Mouse (Mus musculus) urinary bladder, postnatal 10 days (tissue): ENCODE measurements around the gene Dennd4a.

Experiments used
- DNase-seq: peaks from one replicate; pipeline ENCODE4 v3.0.0; 2022; ENCODE audit warnings: low spot score

Dennd4a gene

GRCm38 (mm10) chr9:64810822-64811537 is at the start of gene Dennd4a:
Gene Dennd4a (plus strand): TSS chr9:64811340.
- peak; percentile 87 for DNase-seq

DNA sequence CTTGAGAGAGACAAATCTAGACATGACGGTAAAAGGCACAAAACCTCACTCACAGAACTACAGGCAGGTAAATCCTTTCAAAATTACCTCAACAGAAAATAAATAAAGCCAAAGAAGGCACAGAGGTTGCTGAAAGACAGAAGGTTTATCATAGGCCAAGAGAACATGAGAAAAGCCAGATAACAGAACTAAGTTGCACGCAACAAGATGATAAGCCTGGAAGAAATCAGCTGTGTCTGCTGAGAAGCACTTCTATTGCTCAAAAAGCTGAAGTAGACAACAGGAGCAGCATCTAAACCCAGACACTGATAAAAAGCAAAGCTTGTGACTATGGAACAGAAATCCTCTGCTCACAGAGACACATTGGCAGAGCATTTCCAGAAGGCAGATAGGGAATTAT is 46.3 kb upstream of the Dennd4a start:
- DNase-seq = no peak

DNA sequence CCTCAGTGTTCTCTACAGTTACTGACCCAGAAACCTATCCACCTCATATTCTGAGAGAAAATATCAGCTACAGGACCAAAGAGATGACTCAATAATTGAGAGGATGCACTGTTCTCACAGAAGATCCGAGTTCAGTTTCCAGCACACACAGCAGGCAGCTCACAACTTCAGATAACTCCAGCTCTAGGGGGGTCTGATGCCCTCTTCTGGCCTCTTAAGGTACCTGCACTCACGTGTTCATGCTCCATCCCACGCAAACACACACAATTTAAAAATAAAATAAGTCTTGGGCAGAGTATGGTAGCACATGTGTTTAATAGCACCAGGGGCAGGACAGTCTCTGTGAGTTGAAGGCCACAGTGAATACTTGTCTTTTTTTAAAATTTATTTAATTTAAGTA is 45.0 kb upstream of the Dennd4a start:
- DNase-seq = no peak

DNA sequence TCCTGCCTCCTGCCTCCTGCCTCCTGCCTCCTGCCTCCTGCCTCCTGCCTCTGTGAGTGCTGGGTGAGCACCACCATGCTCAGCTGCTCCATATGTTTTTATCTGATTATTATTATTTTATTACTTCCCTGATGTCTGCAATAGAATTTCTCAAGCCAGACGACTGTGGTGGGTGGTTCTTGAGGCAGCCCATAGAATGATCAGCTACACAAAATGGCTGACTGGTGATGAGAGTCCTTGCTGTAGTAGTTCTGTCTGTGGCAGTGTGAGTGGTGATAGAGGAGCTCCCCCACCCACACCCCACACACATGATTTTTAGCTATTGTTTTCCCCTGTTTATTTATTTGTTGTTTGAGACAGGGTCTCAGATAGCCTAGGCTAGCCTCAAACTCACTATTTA is 43.3 kb upstream of the Dennd4a start:
- DNase-seq = no peak

DNA sequence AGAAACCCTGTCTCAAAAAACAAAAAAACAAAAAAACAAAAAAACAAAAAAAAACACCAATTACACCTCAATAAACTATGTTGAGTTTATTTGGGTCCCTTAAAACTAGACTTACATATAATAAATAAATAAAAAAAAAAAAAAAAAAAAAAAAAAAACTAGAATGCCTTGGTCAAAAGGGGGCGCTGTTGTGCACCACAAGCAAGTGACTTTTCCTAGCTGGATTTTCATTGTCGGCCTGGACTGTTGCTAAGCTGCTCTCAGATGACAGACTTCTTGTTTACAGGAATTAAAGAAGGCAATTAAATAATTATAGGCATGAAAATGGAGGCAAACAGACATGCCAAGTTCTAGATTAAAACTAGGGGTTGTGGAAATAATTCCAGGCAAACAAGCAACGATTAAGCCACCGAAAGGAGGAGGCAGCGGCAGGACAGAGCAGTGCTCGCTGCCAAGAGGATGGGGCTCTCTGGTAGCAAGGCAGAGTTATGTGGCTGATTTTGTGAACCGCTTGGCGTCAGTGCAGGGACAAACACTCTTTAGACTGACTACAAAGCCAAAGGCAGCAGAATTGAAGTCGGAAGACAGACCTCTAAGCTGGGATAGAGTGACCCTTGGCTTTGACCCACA is 42.0 kb upstream of the Dennd4a start:
- DNase-seq = no peak

- DNase-seq = no peak
Measured at GRCm38 (mm10) chr9:64769911-64770310, 41.2 kb upstream of the Dennd4a start.

DNA sequence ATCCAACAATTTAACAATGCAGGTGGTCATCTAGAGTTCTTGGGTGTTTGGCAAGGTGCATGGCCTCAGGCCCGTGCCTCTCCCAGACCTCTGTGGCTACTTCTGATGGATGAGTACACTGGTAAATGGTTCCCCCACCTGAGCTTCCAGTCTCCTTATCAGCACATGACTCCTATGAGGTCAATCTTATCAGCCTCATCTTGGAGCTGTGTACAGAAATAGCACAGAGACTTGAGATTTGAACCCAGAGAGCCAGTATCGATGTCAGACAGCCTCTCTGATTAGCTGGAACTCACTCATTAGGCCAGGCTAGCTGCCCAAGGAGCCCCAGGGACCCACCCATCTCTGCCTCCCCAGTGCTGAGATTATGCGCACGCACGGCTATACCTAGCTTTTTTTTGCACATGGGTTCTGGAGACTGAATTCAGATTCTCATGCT is 40.7 kb upstream of the Dennd4a start:
- DNase-seq = no peak

- no peak for DNase-seq
Measured at GRCm38 (mm10) chr9:64771236-64771635, 39.9 kb upstream of the Dennd4a start.

DNA sequence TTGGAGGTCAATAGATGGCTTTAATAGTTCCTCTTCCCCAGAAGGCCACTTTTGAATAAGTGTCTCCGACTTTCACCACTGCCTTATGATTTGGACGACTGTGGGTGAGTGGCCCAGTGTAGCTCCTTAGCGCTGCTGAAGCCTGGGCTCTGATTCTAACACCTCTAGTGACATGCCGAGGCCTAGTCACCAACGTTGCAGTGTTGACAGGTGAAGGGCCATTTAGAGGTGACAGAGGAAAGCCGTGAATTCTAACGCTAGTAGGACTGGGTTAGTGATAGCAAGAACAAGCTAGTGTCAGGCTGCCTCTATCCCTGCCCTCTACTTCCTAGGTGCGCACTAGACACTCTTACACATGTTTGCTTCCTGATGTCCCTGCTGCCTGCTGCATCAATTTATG is 37.9 kb upstream of the Dennd4a start:
- no peak for DNase-seq

DNA sequence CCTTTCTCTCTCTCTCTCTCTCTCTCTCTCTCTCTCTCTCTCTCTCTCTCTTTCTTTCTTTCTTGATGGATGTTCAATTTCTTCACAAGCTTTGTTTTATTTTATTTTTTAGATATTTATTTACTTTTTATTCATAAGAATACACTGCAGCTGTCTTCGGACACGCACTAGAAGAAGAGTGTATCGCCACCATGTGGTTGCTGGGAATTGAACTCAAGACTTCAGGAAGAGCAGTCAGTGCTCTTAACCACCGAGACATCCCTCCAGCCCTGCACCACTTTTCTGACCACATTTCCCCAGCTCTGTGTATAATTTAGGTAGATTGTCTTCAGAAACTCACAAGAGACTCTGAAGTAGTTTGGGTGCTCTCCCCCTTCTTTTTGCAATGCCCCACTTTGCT is 37.2 kb upstream of the Dennd4a start:
- DNase-seq = no peak

DNA sequence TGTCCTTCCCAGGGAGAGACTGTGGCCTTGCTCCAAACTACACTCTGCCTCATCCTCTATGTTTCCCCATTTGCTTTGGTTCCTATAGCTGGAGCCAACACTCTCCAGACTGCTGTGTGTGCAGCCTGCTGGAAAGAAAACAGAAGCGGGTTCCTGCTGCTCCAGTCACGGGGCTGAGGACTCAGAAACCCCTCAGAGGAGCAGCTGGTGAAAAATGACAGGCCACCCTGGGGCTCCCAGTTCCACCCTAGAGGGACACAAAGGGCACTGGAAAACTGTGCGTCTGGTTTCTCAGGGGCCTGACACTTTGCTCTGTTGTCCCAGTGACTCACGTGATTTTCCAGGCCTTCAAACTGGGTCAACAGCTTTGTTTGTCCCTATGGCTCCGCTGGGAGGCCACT is 36.7 kb upstream of the Dennd4a start:
- DNase-seq = no peak

DNA sequence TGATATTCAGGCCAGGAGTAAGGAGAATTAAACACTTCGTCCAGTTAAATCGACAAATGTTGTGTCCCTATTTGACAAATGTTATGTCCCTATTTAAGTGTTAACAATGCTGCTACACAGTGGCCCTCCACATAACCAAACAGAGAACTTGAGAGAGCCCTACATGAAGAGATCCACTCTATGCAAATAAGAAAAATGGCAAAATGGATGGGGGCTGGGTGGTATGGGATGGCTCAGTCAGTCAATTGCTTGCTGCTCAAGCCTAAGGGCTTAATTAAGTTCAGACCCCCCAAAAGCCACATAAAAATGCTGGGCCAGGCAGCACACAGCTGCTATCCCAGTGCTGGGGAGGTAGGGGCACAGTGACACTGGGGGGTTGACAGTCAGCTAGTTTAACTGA is 36.3 kb upstream of the Dennd4a start:
- no peak for DNase-seq

- DNase-seq = no peak
Measured at GRCm38 (mm10) chr9:64775491-64775890, 35.6 kb upstream of the Dennd4a start.

GRCm38 (mm10) chr9:64777441-64777987 is 33.6 kb upstream of the Dennd4a start:
- DNase-seq = no peak

DNA sequence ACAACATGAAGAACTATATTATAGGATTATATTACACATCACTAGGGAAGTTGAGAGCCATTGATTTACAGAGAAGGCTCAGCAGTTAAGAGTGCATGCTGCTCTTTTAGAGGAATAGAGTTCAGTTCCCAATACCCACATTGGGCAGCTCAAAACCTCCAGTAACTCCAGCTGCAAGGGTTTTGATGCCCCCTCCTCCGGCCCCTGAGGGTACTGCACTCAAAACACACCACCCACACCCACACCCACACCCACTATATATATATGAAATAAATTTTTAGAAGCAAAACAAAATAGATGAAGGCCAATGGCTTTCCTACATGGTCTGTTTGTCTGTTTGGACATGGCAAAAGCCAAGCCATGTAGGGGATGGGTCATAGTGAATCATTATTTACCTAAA is 33.0 kb upstream of the Dennd4a start:
- no peak for DNase-seq

DNA sequence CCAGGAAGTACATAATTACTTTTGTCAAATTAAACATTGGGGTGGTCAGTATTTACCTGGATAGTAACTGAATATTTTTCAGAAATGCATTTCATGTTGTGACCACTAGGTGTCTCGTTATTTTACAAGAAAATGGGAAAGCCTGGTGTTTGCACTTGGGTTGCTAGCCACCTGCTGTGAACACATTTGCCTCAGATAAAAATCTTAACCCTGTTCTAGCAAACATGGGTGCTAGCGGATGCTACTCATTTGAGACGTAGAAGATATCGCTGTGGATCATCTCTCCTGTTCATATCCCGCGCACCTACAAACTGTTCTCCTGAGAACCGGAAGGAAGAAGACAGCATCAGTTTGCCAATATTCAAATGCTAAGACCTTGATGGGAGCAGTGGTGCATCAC is 31.5 kb upstream of the Dennd4a start:
- DNase-seq = no peak

- DNase-seq = no peak
Measured at GRCm38 (mm10) chr9:64783511-64783910, 27.6 kb upstream of the Dennd4a start.

DNA sequence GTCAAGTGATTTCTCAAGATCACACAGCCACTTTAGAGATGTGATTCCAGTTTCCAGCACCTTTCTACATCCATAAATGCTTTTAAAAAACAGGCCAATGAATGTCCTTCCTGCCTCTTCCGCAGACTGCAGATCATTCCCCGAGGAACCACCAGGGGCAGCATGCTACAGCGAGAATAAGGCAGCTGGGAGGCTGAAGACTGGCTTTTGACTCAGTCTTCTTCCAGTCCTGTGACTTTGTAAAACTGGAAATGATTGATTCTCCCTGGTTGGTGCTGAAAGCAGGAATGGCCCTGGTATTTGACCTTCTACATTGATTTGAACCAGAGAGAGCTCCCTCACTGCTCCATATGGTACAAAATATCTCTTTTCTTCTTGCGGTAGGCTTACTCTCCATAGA is 26.3 kb upstream of the Dennd4a start:
- no peak for DNase-seq

GRCm38 (mm10) chr9:64786216-64786905 is 24.8 kb upstream of the Dennd4a start:
- no peak for DNase-seq

DNA sequence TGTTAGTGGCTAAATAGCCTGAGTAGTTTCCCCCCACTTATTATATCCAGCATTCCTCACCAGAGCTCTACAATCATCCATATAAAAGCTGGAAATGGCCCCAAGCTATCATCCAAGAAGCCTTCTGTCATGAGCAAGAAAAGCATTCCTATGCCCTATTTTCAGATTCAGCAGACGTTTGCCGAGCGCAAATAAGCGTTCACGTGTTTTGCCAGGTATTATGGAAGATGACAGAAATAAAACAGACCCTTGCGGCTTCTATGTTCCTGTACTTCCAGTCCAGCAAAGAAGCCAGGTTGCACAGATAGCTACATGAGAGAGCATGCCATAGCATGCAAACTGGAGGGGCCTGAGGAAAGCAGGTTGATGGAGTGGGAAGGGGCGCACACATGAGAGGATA is 23.1 kb upstream of the Dennd4a start:
- DNase-seq = no peak

DNA sequence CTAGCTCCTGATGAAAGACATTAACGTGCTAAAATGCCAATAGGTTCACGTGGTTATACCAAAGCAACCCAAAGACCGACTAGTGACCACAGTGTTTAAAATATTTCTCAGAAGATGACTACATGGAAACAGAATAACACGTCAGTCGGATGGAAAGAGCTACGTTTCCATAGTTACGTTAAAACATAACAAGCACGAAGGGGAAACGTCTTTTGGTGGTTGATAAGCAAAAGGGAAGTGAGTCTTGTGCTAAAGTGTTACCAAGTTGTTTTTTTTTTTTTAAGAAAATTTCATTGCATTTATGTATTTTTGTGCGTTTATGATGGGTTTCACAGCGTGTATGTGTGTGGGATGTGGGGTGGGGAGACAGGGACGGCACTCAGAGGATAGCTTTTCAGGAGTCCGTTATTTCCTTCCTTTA is 21.8 kb upstream of the Dennd4a start:
- DNase-seq = no peak

- DNase-seq = no peak
Measured at GRCm38 (mm10) chr9:64789887-64790400, 21.2 kb upstream of the Dennd4a start.
